Mouse (Mus musculus) heart, adult 8-10 months (tissue): ENCODE results near the gene Tatdn3. TPM values are rescaled to one million over a fixed set of nuclear protein-coding genes. Genes with fewer than 3 reads are reported as not detected.
"Not testable (repeated sequence)": the region's sequence is repeated elsewhere in the genome, so short reads cannot be mapped to it uniquely, and the experiment has no call there.

Experiments used
- DNase-seq: peaks from one replicate; pipeline ENCODE4 v3.0.0; 2022; ENCODE audit warnings: low spot score
- total RNA-seq, 4 experiments: library from RNA; stranded (reverse); gene quantifications; 2 replicates each; pipeline ENCODE4 v1.2.4; 2022

Tatdn3 gene
- total RNA-seq, 4 experiments from 2014 or later, result 9.6 to 17.8 (median 12.1) TPM

- no peak for DNase-seq
These were observed 27.1 kb downstream of the Tatdn3 start for GRCm38 (mm10) chr1:191035649-191036048.

DNA sequence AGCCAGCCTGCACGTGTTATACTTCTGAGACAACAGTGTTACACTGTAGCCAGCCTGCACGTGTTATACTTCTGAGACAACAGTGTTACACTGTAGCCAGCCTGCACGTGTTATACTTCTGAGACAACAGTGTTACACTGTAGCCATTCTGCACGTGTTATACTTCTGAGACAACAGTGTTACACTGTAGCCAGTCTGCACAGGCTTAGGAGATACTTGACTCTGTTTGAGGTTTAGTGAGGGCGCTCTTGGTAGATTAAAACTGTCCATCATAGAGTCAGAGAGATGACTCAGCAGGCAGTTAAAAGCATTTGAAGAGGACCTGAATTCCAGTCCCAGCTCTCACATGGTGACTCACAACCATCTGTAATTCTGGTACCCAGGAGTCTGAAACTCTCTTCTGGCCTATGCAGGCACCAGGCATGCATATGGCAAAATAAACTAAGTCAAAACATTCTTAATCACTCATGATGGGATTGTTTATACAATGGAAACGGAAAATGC, 31.8 kb downstream of the Tatdn3 start:
- DNase-seq, result not testable (repeated sequence)

DNA sequence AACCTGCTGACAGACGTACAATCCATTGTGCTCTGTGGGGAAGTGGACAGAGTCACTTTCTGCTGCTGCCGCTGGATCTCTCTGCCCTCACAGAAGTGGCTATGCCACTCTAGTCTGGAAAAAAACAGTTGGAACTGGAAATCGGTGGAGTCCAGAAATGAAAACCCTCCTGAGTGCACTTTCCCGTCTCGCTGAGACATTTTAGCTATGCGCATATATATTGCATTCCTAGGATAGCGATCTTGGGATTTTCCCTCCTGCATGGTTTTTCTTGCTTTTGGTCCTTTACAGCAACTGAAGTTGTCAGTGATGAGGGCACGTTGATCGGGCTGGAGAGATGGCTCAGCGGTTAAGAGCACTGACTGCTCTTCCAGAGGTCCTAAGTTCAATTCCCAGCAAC, 32.5 kb downstream of the Tatdn3 start:
- no peak for DNase-seq

DNA sequence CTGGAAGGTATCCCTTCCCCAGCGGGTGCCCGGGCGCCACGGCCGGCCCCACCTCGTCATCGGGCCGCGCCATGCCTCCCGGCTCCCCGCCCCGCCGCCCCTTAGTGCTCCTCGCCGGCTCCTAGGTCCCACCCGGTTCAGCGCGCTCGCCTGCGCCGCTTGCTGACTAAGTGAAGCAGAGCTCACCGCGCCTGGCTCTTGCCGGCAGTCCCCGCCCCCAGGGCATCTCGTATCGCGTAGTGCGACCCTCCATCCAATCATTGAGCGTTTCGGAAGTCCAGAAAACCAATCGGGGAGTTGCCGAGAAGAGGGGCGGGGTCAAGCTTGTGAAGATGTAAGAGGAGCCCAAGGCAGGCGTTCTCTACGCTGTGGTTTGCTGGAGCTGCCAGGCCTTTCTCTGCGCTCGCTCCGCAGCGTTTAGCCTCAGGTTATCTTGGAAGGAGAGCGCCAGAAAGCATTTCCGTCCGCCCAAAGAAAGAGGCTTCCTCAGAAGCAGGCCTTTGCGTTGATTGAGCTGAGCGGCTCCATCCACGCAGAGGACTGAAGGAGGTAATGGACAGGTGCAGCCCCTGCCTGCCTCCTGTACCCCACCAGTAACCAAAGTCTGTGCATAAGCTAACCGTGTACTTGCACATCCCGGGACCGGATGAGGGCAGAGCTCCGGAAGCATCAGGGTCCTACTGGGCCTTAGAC, 36.6 kb downstream of the Tatdn3 start, which contains the start of gene Flvcr1:
Gene Flvcr1, minus strand, starts transcription at position 138 of the 693 bp plus-strand sequence.
- DNase-seq, result peak; percentile 99

GRCm38 (mm10) chr1:191025016-191026012, 37.4 kb downstream of the Tatdn3 start:
- DNase-seq, result peak; percentile 9

DNA sequence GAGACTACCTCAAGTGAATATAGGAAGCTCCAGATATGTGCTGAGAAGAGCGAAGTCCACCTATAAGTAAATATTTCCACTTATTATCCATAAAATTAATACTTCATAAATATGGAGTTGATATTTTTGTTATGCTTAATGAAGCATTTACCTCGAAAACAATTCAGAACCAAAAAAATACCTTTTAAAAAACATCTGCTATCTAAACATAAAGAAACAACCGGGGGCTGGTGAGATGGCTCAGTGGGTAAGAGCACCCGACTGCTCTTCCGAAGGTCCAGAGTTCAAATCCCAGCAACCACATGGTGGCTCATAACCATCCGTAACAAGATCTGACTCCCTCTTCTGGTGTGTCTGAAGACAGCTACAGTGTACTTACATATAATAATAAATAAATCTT, 38.9 kb downstream of the Tatdn3 start:
- not testable (repeated sequence) for DNase-seq

DNA sequence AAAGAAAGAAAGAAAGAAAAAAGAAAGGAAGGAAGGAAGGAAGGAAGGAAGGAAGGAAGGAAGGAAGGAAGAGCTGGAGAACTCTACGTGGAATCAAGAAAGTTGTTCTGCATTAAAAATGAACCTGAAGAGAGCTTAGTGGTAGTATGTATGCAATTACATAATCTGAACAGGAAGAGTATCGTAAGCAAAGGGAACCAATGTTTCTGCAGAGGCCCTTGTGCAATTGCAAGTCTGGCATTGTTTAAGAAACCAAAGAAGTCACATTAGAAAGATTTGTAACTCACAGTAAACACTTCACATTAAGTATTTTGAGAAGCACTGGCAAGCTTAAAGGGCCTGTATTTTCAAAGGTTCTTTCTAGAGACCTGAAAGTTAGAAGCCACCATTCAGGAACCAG, 39.6 kb downstream of the Tatdn3 start:
- no peak for DNase-seq

- DNase-seq, result no peak
These were observed 41.7 kb downstream of the Tatdn3 start for GRCm38 (mm10) chr1:191021016-191021415.

DNA sequence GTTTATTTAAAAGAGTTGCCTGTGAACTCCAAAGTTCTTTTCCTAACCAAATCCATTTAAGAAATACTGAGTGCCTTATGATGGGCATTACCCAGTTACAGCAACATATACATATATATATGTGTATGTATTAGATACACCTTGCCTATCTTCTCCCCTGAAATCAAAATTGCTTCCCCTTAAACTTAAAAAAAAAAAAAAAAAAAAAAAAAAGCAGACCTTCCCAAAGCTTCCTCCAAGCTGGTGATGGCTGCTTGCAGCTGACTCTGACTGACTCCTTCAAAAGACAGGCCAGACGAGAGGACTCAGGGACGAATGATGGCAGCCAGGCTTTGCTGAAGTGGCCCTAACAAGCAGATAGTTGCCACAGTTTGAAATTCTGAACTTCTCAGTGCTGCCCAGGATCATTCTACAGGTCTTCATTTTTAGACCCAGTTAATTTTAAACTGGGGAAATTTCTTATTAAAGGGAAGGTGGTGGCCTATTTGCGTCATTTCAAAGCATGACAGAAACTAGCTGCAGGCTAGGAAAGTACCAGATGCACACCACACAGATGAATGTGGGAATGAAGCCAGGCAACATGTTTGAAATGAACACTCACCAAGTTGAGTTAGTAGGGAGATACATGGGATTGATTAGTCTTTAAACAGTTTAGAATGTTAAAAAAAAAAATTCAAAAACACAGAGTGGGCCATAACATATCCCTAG, 42.4 kb downstream of the Tatdn3 start:
- no peak for DNase-seq

GRCm38 (mm10) chr1:191019803-191020202, 42.9 kb downstream of the Tatdn3 start:
- DNase-seq, result no peak

GRCm38 (mm10) chr1:191014271-191014670, 48.5 kb downstream of the Tatdn3 start:
- no peak for DNase-seq

- DNase-seq, result no peak
These were observed 54.0 kb downstream of the Tatdn3 start for GRCm38 (mm10) chr1:191008707-191009106.

GRCm38 (mm10) chr1:191002201-191002600, 60.5 kb downstream of the Tatdn3 start:
- no peak for DNase-seq

DNA sequence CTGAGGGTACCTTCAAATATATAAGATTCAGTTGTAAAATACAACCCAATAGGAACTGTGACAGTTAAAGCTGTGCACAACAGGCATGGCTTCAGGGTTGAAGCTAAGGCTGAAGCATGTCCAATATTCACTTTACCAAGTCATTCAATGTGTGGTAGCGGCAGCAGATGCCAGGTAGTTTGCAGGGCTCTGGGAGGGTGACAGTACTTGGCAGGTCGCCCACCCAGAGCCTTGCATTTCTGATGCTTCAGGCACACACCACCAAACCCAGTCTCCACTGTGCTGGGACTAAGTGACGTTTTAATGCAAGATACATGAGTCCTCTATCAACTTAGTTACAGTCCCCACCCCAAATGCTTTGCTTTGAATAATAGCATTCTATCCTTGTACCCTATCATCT, 62.0 kb downstream of the Tatdn3 start:
- DNase-seq, result no peak

GRCm38 (mm10) chr1:190998027-190998426, 64.7 kb downstream of the Tatdn3 start:
- DNase-seq, result no peak

- no peak for DNase-seq
These were observed 66.3 kb downstream of the Tatdn3 start for GRCm38 (mm10) chr1:190996346-190996877.

Other genes with a start within 250 kb of the Tatdn3 start
- 10 to 100 TPM; 14.2 to 18.5 (median 17.0) TPM for gene Rps6kc1, start 151.2 kb downstream of the Tatdn3 start, total RNA-seq
- 10 to 100 TPM; 24.0 to 30.2 (median 26.4) TPM for gene Angel2, start 137.8 kb downstream of the Tatdn3 start, total RNA-seq
- gene Vash2, start 83.6 kb downstream of the Tatdn3 start, total RNA-seq, result 1 to 10 TPM in 1 of 4 experiments, under 1 TPM in 3; 0.08 to 1.0 (median 0.27) TPM
- gene Flvcr1, start 36.8 kb downstream of the Tatdn3 start, total RNA-seq, result 1 to 10 TPM; 3.5 to 6.5 (median 4.0) TPM
- not detected for gene Spata45, start 26.3 kb downstream of the Tatdn3 start, total RNA-seq
- gene Nsl1, start 80 bp upstream of the Tatdn3 start, total RNA-seq, result under 1 TPM; 0.19 to 0.79 (median 0.34) TPM
- under 1 TPM in 3 of 4 experiments, not detected in 1; 0.49 to 0.75 (median 0.69) TPM for gene Batf3, start 34.9 kb upstream of the Tatdn3 start, total RNA-seq
- not detected for gene Fam71a, start 101.9 kb upstream of the Tatdn3 start, total RNA-seq
- 10 to 100 TPM in 1 of 4 experiments, 1 to 10 TPM in 3; 3.0 to 10.3 (median 4.2) TPM for gene Atf3, start 155.1 kb upstream of the Tatdn3 start, total RNA-seq